Mouse (Mus musculus) adrenal gland, adult 18-20 months (tissue): ENCODE results near the gene Iqsec1. TPM values are rescaled to one million over a fixed set of nuclear protein-coding genes. Genes with fewer than 3 reads are reported as not detected.

Experiments used
- DNase-seq, 2 experiments: peaks; one replicate each; pipeline ENCODE4 v3.0.0; 2021 to 2022; ENCODE audit warnings: low spot score in 2 of 2
- total RNA-seq, 2 experiments: library from RNA; stranded (reverse); gene quantifications; 1 replicate in 1 of 2; 2 replicates in 1 of 2; pipeline ENCODE4 v1.2.3; 2021

Gene Iqsec1
- total RNA-seq, 2 experiments from 2014 or later: 112 to 113 TPM

GRCm38 (mm10) chr6:90625207-90625994, 363.1 kb downstream of the Iqsec1 start:
- DNase-seq: no peak

- no peak for DNase-seq
Measured at GRCm38 (mm10) chr6:90624733-90625132, 363.8 kb downstream of the Iqsec1 start.

- peak in 1 of 2 experiments; percentile 59 for DNase-seq
Measured at GRCm38 (mm10) chr6:90624184-90624583, 364.3 kb downstream of the Iqsec1 start.

GRCm38 (mm10) chr6:90623456-90623836, 365.0 kb downstream of the Iqsec1 start:
- DNase-seq: no peak

GRCm38 (mm10) chr6:90622758-90623455, 365.6 kb downstream of the Iqsec1 start:
- no peak for DNase-seq

- DNase-seq: no peak
Measured at GRCm38 (mm10) chr6:90621584-90621890, 366.9 kb downstream of the Iqsec1 start.

GRCm38 (mm10) chr6:90620791-90621583, 367.5 kb downstream of the Iqsec1 start:
- no peak for DNase-seq

GRCm38 (mm10) chr6:90619936-90620335, 368.5 kb downstream of the Iqsec1 start:
- DNase-seq: no peak

- DNase-seq: peak in 1 of 2 experiments; percentile 48
Measured at GRCm38 (mm10) chr6:90618821-90619636, 369.5 kb downstream of the Iqsec1 start.

- DNase-seq: no peak
Measured at GRCm38 (mm10) chr6:90618274-90618673, 370.2 kb downstream of the Iqsec1 start.

GRCm38 (mm10) chr6:90616481-90616880, 372.0 kb downstream of the Iqsec1 start:
- DNase-seq: no peak

GRCm38 (mm10) chr6:90615991-90616390, 372.5 kb downstream of the Iqsec1 start:
- no peak for DNase-seq

- no peak for DNase-seq
Measured at GRCm38 (mm10) chr6:90615362-90615761, 373.1 kb downstream of the Iqsec1 start.

GRCm38 (mm10) chr6:90613277-90613676, 375.2 kb downstream of the Iqsec1 start:
- no peak for DNase-seq

GRCm38 (mm10) chr6:90610248-90610647, 378.2 kb downstream of the Iqsec1 start:
- no peak for DNase-seq

- no peak for DNase-seq
Measured at GRCm38 (mm10) chr6:90608186-90608585, 380.3 kb downstream of the Iqsec1 start.

GRCm38 (mm10) chr6:90607196-90607595, 381.3 kb downstream of the Iqsec1 start:
- peak; percentile 72 to 81 for DNase-seq

- peak; percentile 49 to 65 for DNase-seq
Measured at GRCm38 (mm10) chr6:90606538-90606937, 381.9 kb downstream of the Iqsec1 start.
